9 mouse cellular contexts compared by ENCODE assay signal in the genomic region with DNA sequence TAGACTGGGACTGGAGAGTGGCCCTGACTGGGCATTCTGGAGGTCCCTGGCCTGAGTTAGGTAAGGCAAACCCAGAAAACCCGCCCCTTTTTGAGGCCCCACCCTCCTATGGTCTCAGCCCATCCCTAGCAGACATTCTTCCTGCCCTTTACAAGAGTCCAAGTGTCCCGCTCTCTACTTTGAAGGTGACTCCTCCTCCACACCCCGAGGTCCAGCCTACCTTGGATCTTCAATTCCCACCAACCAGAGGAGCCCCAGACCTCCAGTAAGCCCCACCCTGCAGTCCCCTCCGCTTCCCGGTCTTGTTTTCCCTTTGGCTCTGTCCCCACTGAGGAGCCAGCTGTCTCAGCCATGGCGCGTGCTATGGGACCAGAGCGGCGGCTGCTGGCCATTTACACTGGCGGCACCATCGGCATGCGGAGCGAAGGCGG. TPM values are rescaled to one million over a fixed set of nuclear protein-coding genes. Genes with fewer than 3 reads are reported as not detected.
DNase-seq lines count a peak whose midpoint lies in the region; ATAC-seq and TF ChIP-seq lines count a peak whose summit lies in the region.
"Had no signal": no experiment of that assay in that cellular context is flagged by ENCODE, and none has a peak within 500 bp of the region (broad histone marks: within the 10 kb centered on the region; RNA-seq: fewer than 3 reads in every experiment).

A gene (plus strand): TSS at position 139 of the 431 bp plus-strand sequence.

- no peak within 1 kb of the TSS for H3K27ac ChIP-seq in embryonic facial prominence, embryonic 14.5 days (replicated peaks; ENCODE audit: low read depth, low read length)
- peak within 1 kb of the TSS; percentile 36 for H3K27ac ChIP-seq in intestine, postnatal 0 days (ENCODE audit: low read depth, low read length)
- no peak within 1 kb of the TSS for H3K27ac ChIP-seq in lung, postnatal 0 days (ENCODE audit: low read length)

- no peaks in the 10 kb centered on the region for H3K9me3 ChIP-seq in embryonic facial prominence, embryonic 14.5 days (ENCODE audit: control insufficient read depth, low read length)
- H3K9me3 ChIP-seq in intestine, postnatal 0 days (ENCODE audit: control insufficient read depth): no peaks in the 10 kb centered on the region
- no peaks in the 10 kb centered on the region for H3K9me3 ChIP-seq in lung, postnatal 0 days (ENCODE audit: low read length)

- no peaks in the 10 kb centered on the region for H3K36me3 ChIP-seq in embryonic facial prominence, embryonic 14.5 days (ENCODE audit: control insufficient read depth, insufficient read depth, low read length)
- H3K36me3 ChIP-seq in intestine, postnatal 0 days (ENCODE audit: control insufficient read depth, insufficient read depth): no peaks in the 10 kb centered on the region
- H3K36me3 ChIP-seq in lung, postnatal 0 days (ENCODE audit: insufficient read depth, low read length): no peaks in the 10 kb centered on the region

- WGBS in embryonic facial prominence, embryonic 14.5 days: 2% methylated on average over 14 of the region's 14 CpGs
- WGBS in intestine, postnatal 0 days: under 1% methylated on average over 14 of the region's 14 CpGs
- WGBS in lung, postnatal 0 days: under 1% methylated on average over 14 of the region's 14 CpGs

- peak; percentile 56 for DNase-seq in adrenal gland, adult 2 months
- no peak for DNase-seq in adrenal gland, adult 8-10 months
- DNase-seq in embryonic facial prominence, embryonic 14.5 days (ENCODE audit: low spot score): peak; percentile 50
- DNase-seq in lung, postnatal 0 days (ENCODE audit: low spot score): peak; percentile 78
- no peak for DNase-seq in urinary bladder, postnatal 10 days (ENCODE audit: low spot score)
- no peak for DNase-seq in natural killer cell, adult 2 months (ENCODE audit: low spot score in 2 of 2)
- DNase-seq in c-Kit-positive CD71-positive TER-119-positive erythroid progenitor cells, embryonic 14.5 days (ENCODE audit: low spot score): no peak

- peak within 1 kb of the TSS; percentile 48 for H3K4me2 ChIP-seq in embryonic facial prominence, embryonic 14.5 days (ENCODE audit: low read depth, low read length)
- peak within 1 kb of the TSS; percentile 66 for H3K4me2 ChIP-seq in intestine, postnatal 0 days (replicated peaks; ENCODE audit: low read depth)
- H3K4me2 ChIP-seq in lung, postnatal 0 days (replicated peaks; ENCODE audit: low read depth, low read length): peak within 1 kb of the TSS; percentile 44

- H3K27me3 ChIP-seq in embryonic facial prominence, embryonic 14.5 days (replicated peaks; ENCODE audit: control insufficient read depth, insufficient read depth, low read length): no peaks in the 10 kb centered on the region; the same call in 1 of the 2 replicates
- no peaks in the 10 kb centered on the region for H3K27me3 ChIP-seq in intestine, postnatal 0 days (replicated peaks; ENCODE audit: control insufficient read depth, insufficient read depth, low read length)
- no peaks in the 10 kb centered on the region for H3K27me3 ChIP-seq in lung, postnatal 0 days (replicated peaks; ENCODE audit: insufficient read depth, low read length)

- peak within 1 kb of the TSS; percentile 11; the same call in 1 of the 2 replicates for H3K9ac ChIP-seq in embryonic facial prominence, embryonic 14.5 days (ENCODE audit: low read depth, low read length)
- 0 out of 2 replicates have a peak within 1 kb of the TSS, but pooled peaks have one; percentile 17 for H3K9ac ChIP-seq in intestine, postnatal 0 days (ENCODE audit: low read depth, low read length)
- no peak within 1 kb of the TSS for H3K9ac ChIP-seq in lung, postnatal 0 days (replicated peaks; ENCODE audit: low read depth)

- peak; percentile 64 for ATAC-seq in embryonic facial prominence, embryonic 14.5 days (ENCODE audit: low read depth)
- peak; percentile 78 for ATAC-seq in intestine, postnatal 0 days
- ATAC-seq in lung, postnatal 0 days: peak; percentile 86

- TF ChIP-seq EP300 in lung, postnatal 0 days (IDR thresholded peaks at IDR 0.05): no peak

- H3K4me1 ChIP-seq in embryonic facial prominence, embryonic 14.5 days (ENCODE audit: control insufficient read depth, insufficient read depth, low read length): 0 out of 2 replicates have a peak, but pooled peaks cover 7% of the 10 kb centered on the region
- H3K4me1 ChIP-seq in intestine, postnatal 0 days (replicated peaks; ENCODE audit: control insufficient read depth, insufficient read depth, low read length): no peaks in the 10 kb centered on the region
- peaks cover 5% of the 10 kb centered on the region; the same call in 1 of the 2 replicates for H3K4me1 ChIP-seq in lung, postnatal 0 days (ENCODE audit: insufficient read depth, low read depth, low read length)

- TF ChIP-seq CTCF in intestine, postnatal 0 days (IDR thresholded peaks at IDR 0.05; ENCODE audit: low read depth): 0 out of 2 replicates have a peak, but pooled peaks have one; percentile 11
- no peak for TF ChIP-seq CTCF in lung, postnatal 0 days (IDR thresholded peaks at IDR 0.05)

- peak within 1 kb of the TSS; percentile 21 for H3K4me3 ChIP-seq in embryonic facial prominence, embryonic 14.5 days (ENCODE audit: low read depth, low read length)
- H3K4me3 ChIP-seq in intestine, postnatal 0 days (ENCODE audit: low read depth, low read length): peak within 1 kb of the TSS; percentile 40
- peak within 1 kb of the TSS; percentile 20; the same call in 1 of the 2 replicates for H3K4me3 ChIP-seq in lung, postnatal 0 days (ENCODE audit: low read depth, low read length)
- H3K4me3 ChIP-seq: erythroblast, embryonic 14.5 days had no signal

RNA-seq across cellular contexts. Expression of the gene that starts here (rescaled TPM):
- total RNA-seq in adrenal gland, adult 2 months (2021): 10 to 100 TPM; 23.2 to 24.5 TPM
- polyA plus RNA-seq in adrenal gland, adult 2 months (2012; rRNA removed): 27.0 and 52.0 TPM in 2 replicates
- 10 to 100 TPM in 2 of 4 experiments, 1 to 10 TPM in 1, under 1 TPM in 1; 0.22 to 19.3 (median 7.5) TPM for total RNA-seq in adrenal gland, adult 8-10 months (2022)
- polyA plus RNA-seq in embryonic facial prominence, embryonic 14.5 days (2014; fragmentation: Nextera tagmentation; extraction: Ambion mirVana): 1.4 and 2.6 TPM in 2 replicates
- polyA plus RNA-seq in intestine, postnatal 0 days (2015; fragmentation: Nextera tagmentation; extraction: Ambion mirVana): 14.3 and 14.4 TPM in 2 replicates
- 2.5 and 2.6 TPM in 2 replicates for polyA plus RNA-seq in lung, postnatal 0 days (2015; fragmentation: Nextera tagmentation; extraction: Ambion mirVana)
- polyA plus RNA-seq: erythroblast, embryonic 14.5 days had no signal

Comparison
In these comparisons a context has a peak if more than half of its experiments do, and no peak if none do; other contexts are left out.
1. DNase-seq: peak in adrenal gland, adult 2 months (single experiment), embryonic facial prominence, embryonic 14.5 days (single experiment) and lung, postnatal 0 days (single experiment); none in adrenal gland, adult 8-10 months (single experiment), urinary bladder, postnatal 10 days (single experiment), natural killer cell, adult 2 months (0 of 2) and c-Kit-positive CD71-positive TER-119-positive erythroid progenitor cells, embryonic 14.5 days (single experiment).
2. Peak in every context shown above with its lines, with median percentiles within 50 percentile points of each other: ATAC-seq, H3K4me2 ChIP-seq and H3K4me3 ChIP-seq.